In the genomic region with DNA sequence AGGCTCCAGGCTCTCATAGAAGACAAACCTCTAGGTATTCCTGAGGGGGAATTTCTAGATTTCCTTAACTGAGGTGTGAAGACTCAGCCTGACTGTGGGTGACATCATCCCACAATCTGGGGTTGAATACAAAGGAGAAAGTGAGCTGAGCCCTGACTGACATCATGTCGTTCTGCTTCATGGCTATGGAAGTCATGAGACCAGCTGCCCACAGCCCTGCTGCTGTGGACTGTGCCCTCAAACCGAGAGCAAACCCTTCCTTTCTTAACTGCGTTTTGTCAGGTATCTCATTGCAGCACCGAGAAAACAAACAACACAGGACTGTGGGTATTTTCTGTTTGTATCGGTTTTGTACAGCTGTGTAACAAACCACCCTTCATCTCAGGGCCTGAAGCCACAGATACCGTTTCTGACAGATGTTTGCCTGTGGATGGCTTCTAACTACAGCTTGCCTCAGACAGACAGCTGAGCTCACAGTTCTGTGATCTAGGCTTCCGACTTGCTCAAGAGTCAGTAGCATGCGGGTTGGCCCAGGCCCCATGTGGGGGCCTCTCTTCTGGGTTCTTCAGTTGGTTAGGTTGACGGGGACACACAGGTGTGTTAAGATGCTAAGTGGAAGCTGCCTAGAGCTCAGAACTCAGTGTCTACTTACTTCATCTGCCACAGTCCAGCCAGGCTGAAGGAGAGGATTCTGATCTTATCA, we compare ENCODE assay signal across 14 mouse cellular contexts.
"Had no signal": no experiment of that assay in that cellular context is flagged by ENCODE, and none has a peak within 500 bp of the region (broad histone marks: within the 10 kb centered on the region; RNA-seq: fewer than 3 reads in every experiment).

No protein-coding gene starts in this region.

- H3K4me3 ChIP-seq: left cerebral cortex, adult 2 months; limb, embryonic 10.5 days; liver, embryonic 15.5 days; midbrain, embryonic 10.5 days; neural tube, embryonic 12.5 days; stomach, embryonic 15.5 days had no signal

- H3K36me3 ChIP-seq: limb, embryonic 10.5 days; liver, embryonic 15.5 days; midbrain, embryonic 10.5 days; neural tube, embryonic 12.5 days; stomach, embryonic 15.5 days had no signal

- H3K27ac ChIP-seq: left cerebral cortex, adult 2 months; limb, embryonic 10.5 days; liver, embryonic 15.5 days; midbrain, embryonic 10.5 days; neural tube, embryonic 12.5 days; stomach, embryonic 15.5 days had no signal

- DNase-seq: kidney, adult 9 months; kidney, postnatal 10 days; lung, adult 2 months; lung, postnatal 10 days; lung, postnatal 4 days; midbrain, embryonic 14.5 days had no signal

- H3K27me3 ChIP-seq: liver, embryonic 15.5 days; neural tube, embryonic 12.5 days; stomach, embryonic 15.5 days had no signal

- H3K9me3 ChIP-seq: limb, embryonic 10.5 days; liver, embryonic 15.5 days; midbrain, embryonic 10.5 days; neural tube, embryonic 12.5 days; stomach, embryonic 15.5 days had no signal

- H3K9ac ChIP-seq: liver, embryonic 15.5 days; neural tube, embryonic 12.5 days; stomach, embryonic 15.5 days had no signal

- ATAC-seq: intestine, embryonic 16.5 days had no signal

- H3K4me1 ChIP-seq: limb, embryonic 10.5 days; liver, embryonic 15.5 days; neural tube, embryonic 12.5 days; stomach, embryonic 15.5 days had no signal

- H3K4me2 ChIP-seq: liver, embryonic 11.5 days; liver, embryonic 15.5 days; neural tube, embryonic 12.5 days; stomach, embryonic 15.5 days had no signal
